12 mouse cellular contexts compared by ENCODE assay signal in the genomic region with DNA sequence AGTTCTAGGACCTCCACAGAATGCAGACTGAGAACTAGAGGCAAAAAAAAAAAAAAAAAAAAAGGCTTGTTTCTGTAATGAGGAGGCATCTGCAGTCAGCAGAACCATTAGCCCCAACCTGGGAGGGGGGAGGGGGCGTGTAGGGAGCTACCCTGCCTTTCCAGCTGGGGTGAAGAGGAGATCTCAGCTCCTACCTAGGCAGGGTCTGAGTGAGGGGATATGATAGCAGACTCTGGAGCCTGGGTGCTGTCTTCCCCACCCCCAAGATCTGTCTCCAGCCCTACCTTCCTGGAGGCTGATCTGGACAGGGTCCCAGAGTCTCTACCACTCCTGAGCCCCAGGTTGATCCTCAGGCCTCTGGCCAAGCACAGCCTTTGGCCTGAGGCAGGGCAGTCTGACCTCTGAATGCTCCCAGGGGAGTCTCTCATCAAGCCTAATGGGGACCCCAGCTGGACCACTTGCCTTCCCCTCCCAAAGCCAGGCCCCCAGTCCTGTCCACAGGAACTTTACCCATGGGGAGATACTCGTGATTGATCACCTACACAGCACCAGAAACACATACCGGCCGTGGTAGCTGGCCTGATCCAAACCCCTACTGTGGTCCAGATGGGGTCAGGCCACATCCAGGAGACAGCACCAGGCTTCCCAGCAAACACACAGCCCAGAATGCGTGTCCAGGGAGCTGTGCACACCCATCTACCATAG. TPM values are rescaled to one million over a fixed set of nuclear protein-coding genes. Genes with fewer than 3 reads are reported as not detected.
DNase-seq lines count a peak whose midpoint lies in the region; ATAC-seq and TF ChIP-seq lines count a peak whose summit lies in the region.
"Had no signal": no experiment of that assay in that cellular context is flagged by ENCODE, and none has a peak within 500 bp of the region (broad histone marks: within the 10 kb centered on the region; RNA-seq: fewer than 3 reads in every experiment).

No protein-coding gene starts in this region.

- no peaks in the 10 kb centered on the region for H3K36me3 ChIP-seq in embryonic facial prominence, embryonic 14.5 days (ENCODE audit: control insufficient read depth, insufficient read depth, low read length)
- H3K36me3 ChIP-seq in hindbrain, embryonic 15.5 days = no peaks in the 10 kb centered on the region
- H3K36me3 ChIP-seq in midbrain, postnatal 0 days (ENCODE audit: insufficient read depth, low read length) = 0 out of 2 replicates have a peak, but pooled peaks cover 2% of the 10 kb centered on the region
- no peaks in the 10 kb centered on the region for H3K36me3 ChIP-seq in kidney, adult 2 months (ENCODE audit: control insufficient read depth, insufficient read depth, low read length)
- H3K36me3 ChIP-seq: heart, embryonic 15.5 days had no signal

- H3K4me2 ChIP-seq in embryonic facial prominence, embryonic 14.5 days (ENCODE audit: low read depth, low read length) = no peak overlapping the region
- H3K4me2 ChIP-seq in hindbrain, embryonic 15.5 days = no peak overlapping the region
- H3K4me2 ChIP-seq in midbrain, postnatal 0 days (ENCODE audit: low read depth, low read length, poor library complexity, severe bottlenecking) = no peak overlapping the region
- H3K4me2 ChIP-seq: heart, embryonic 15.5 days had no signal

- H3K9me3 ChIP-seq in embryonic facial prominence, embryonic 14.5 days (ENCODE audit: control insufficient read depth, low read length) = no peaks in the 10 kb centered on the region
- H3K9me3 ChIP-seq in hindbrain, embryonic 15.5 days = no peaks in the 10 kb centered on the region
- H3K9me3 ChIP-seq in midbrain, postnatal 0 days (ENCODE audit: low read length) = no peaks in the 10 kb centered on the region
- H3K9me3 ChIP-seq: heart, embryonic 15.5 days had no signal

- H3K27ac ChIP-seq in embryonic facial prominence, embryonic 14.5 days (replicated peaks; ENCODE audit: low read depth, low read length) = no peak overlapping the region
- peak overlapping the region; percentile 71 for H3K27ac ChIP-seq in hindbrain, embryonic 15.5 days (replicated peaks)
- peak overlapping the region; percentile 63 for H3K27ac ChIP-seq in midbrain, postnatal 0 days (ENCODE audit: low read depth, low read length)
- H3K27ac ChIP-seq in kidney, adult 2 months (ENCODE audit: insufficient read depth, low read depth, low read length) = no peak overlapping the region
- no peak overlapping the region for H3K27ac ChIP-seq in gastrocnemius, adult 2 months
- H3K27ac ChIP-seq: heart, embryonic 15.5 days had no signal

- no peak overlapping the region for H3K4me3 ChIP-seq in embryonic facial prominence, embryonic 14.5 days (ENCODE audit: low read depth, low read length)
- no peak overlapping the region for H3K4me3 ChIP-seq in hindbrain, embryonic 15.5 days
- H3K4me3 ChIP-seq in midbrain, postnatal 0 days (ENCODE audit: low read depth, low read length) = no peak overlapping the region
- no peak overlapping the region for H3K4me3 ChIP-seq in kidney, adult 2 months (ENCODE audit: insufficient read depth, low read depth, low read length)
- H3K4me3 ChIP-seq in gastrocnemius, adult 2 months = no peak overlapping the region
- H3K4me3 ChIP-seq: heart, embryonic 15.5 days had no signal

- 51% methylated on average over 5 of the region's 5 CpGs for whole genome bisulfite sequencing in embryonic facial prominence, embryonic 14.5 days
- 10% methylated on average over 5 of the region's 5 CpGs for whole genome bisulfite sequencing in hindbrain, embryonic 15.5 days
- 22% methylated on average over 5 of the region's 5 CpGs for WGBS in midbrain, postnatal 0 days
- WGBS in kidney, adult 2 months = 77% methylated on average over 5 of the region's 5 CpGs

- DNase-seq in brain, embryonic 14.5 days (ENCODE audit: low read depth) = peak; percentile 76
- DNase-seq in embryonic facial prominence, embryonic 14.5 days (ENCODE audit: low spot score) = no peak
- DNase-seq in midbrain, postnatal 0 days (ENCODE audit: low spot score) = no peak
- DNase-seq in adipocyte (ENCODE audit: low spot score) = no peak
- DNase-seq in kidney, adult 2 months = no peak
- DNase-seq in gastrocnemius, adult 2 months = no peak
- no peak for DNase-seq in B cell, adult 2 months
- DNase-seq: cerebellum, postnatal 25 days; kidney, postnatal 10 days; lung, postnatal 10 days had no signal

- no peak for TF ChIP-seq POLR2A in brain, embryonic 14.5 days (IDR thresholded peaks at IDR 0.05; ENCODE audit: borderline replicate concordance, extremely low read depth, insufficient read depth, insufficient read length, poor library complexity, severe bottlenecking)
- no peak for TF ChIP-seq POLR2A in kidney, adult 2 months (IDR thresholded peaks at IDR 0.05; ENCODE audit: low read depth, low read length)

- intact Hi-C loops in gastrocnemius, adult 2 months (cut with DNase I) = no loop called here

- H3K4me1 ChIP-seq in embryonic facial prominence, embryonic 14.5 days (ENCODE audit: control insufficient read depth, insufficient read depth, low read length) = peaks cover 22% of the 10 kb centered on the region
- peaks cover 55% of the 10 kb centered on the region for H3K4me1 ChIP-seq in hindbrain, embryonic 15.5 days (replicated peaks)
- peaks cover 14% of the 10 kb centered on the region for H3K4me1 ChIP-seq in midbrain, postnatal 0 days (ENCODE audit: insufficient read depth, low read length)
- H3K4me1 ChIP-seq in kidney, adult 2 months (ENCODE audit: control insufficient read depth, insufficient read depth, low read length) = no peaks in the 10 kb centered on the region

- no peaks in the 10 kb centered on the region for H3K27me3 ChIP-seq in embryonic facial prominence, embryonic 14.5 days (replicated peaks; ENCODE audit: control insufficient read depth, insufficient read depth, low read length)
- no peaks in the 10 kb centered on the region for H3K27me3 ChIP-seq in hindbrain, embryonic 15.5 days
- H3K27me3 ChIP-seq in midbrain, postnatal 0 days (ENCODE audit: insufficient read depth, low read length) = no peaks in the 10 kb centered on the region
- H3K27me3 ChIP-seq in kidney, adult 2 months (replicated peaks; ENCODE audit: control insufficient read depth, insufficient read depth, low read length) = no peaks in the 10 kb centered on the region

- 0 out of 2 replicates have a peak, but pooled peaks have one; percentile 4 for ATAC-seq in embryonic facial prominence, embryonic 14.5 days (ENCODE audit: low read depth)
- peak; percentile 24; the same call in 1 of the 2 replicates for ATAC-seq in hindbrain, embryonic 15.5 days (ENCODE audit: low FRiP score, low read depth)
- no peak for ATAC-seq in midbrain, postnatal 0 days (ENCODE audit: low FRiP score)

- no peak for TF ChIP-seq CTCF in brain, embryonic 14.5 days (IDR thresholded peaks at IDR 0.05; ENCODE audit: borderline replicate concordance, extremely low read depth, insufficient read depth, insufficient read length)
- no peak for TF ChIP-seq CTCF in midbrain, postnatal 0 days (IDR thresholded peaks at IDR 0.05)
- TF ChIP-seq CTCF in kidney, adult 2 months (conservative IDR thresholded peaks at IDR 0.05; ENCODE audit: insufficient read depth, insufficient read length, low read depth, low read length) = no peak
- TF ChIP-seq CTCF in gastrocnemius, adult 2 months (IDR thresholded peaks at IDR 0.05) = no peak

- H3K9ac ChIP-seq in embryonic facial prominence, embryonic 14.5 days (ENCODE audit: low read depth, low read length) = no peak overlapping the region
- H3K9ac ChIP-seq in hindbrain, embryonic 15.5 days = no peak overlapping the region
- 0 out of 2 replicates have a peak overlapping the region, but pooled peaks have one; percentile 1 for H3K9ac ChIP-seq in midbrain, postnatal 0 days (replicated peaks; ENCODE audit: low read length, poor library complexity, severe bottlenecking)
- H3K9ac ChIP-seq: heart, embryonic 15.5 days had no signal

RNA-seq across cellular contexts. Expression of gene Parp16, which starts 19.8 kb away (rescaled TPM):
- polyA plus RNA-seq in brain, embryonic 14.5 days (2012; rRNA removed) = 5.8 and 6.2 TPM in 2 replicates
- 6.9 and 7.2 TPM in 2 replicates for polyA plus RNA-seq in embryonic facial prominence, embryonic 14.5 days (2014; fragmentation: Nextera tagmentation; extraction: Ambion mirVana)
- 6.7 and 8.1 TPM in 2 replicates for polyA plus RNA-seq in hindbrain, embryonic 15.5 days (2015; fragmentation: Nextera tagmentation; extraction: Ambion mirVana)
- 7.5 and 8.0 TPM in 2 replicates for total RNA-seq in midbrain, postnatal 0 days (2014; rRNA removed)
- polyA plus RNA-seq in midbrain, postnatal 0 days (2015; fragmentation: Nextera tagmentation; extraction: Ambion mirVana) = 7.0 and 7.7 TPM in 2 replicates
- 11.0 and 11.9 TPM in 2 replicates for polyA plus RNA-seq in kidney, adult 2 months (2012; rRNA removed)
- 1 to 10 TPM; 3.6 to 3.9 TPM for total RNA-seq in gastrocnemius, adult 2 months (2021)

RNA-seq across cellular contexts. Expression of gene Igdcc3, which starts 34.4 kb away (rescaled TPM):
- 15.0 and 19.6 TPM in 2 replicates for polyA plus RNA-seq in brain, embryonic 14.5 days (2012; rRNA removed)
- 1.1 and 1.4 TPM in 2 replicates for polyA plus RNA-seq in embryonic facial prominence, embryonic 14.5 days (2014; fragmentation: Nextera tagmentation; extraction: Ambion mirVana)
- 9.9 and 10.9 TPM in 2 replicates for polyA plus RNA-seq in hindbrain, embryonic 15.5 days (2015; fragmentation: Nextera tagmentation; extraction: Ambion mirVana)
- 5.3 and 7.7 TPM in 2 replicates for total RNA-seq in midbrain, postnatal 0 days (2014; rRNA removed)
- 6.4 and 6.6 TPM in 2 replicates for polyA plus RNA-seq in midbrain, postnatal 0 days (2015; fragmentation: Nextera tagmentation; extraction: Ambion mirVana)
- 0.72 and 0.94 TPM in 2 replicates for polyA plus RNA-seq in kidney, adult 2 months (2012; rRNA removed)
- total RNA-seq in gastrocnemius, adult 2 months (2021) = under 1 TPM; 0.17 to 0.18 TPM

Comparison
In these comparisons a context has a peak if more than half of its experiments do, and no peak if none do; other contexts are left out.
1. H3K27ac ChIP-seq: peak in hindbrain, embryonic 15.5 days (single experiment) and midbrain, postnatal 0 days (single experiment); none in embryonic facial prominence, embryonic 14.5 days (single experiment), kidney, adult 2 months (single experiment) and gastrocnemius, adult 2 months (single experiment).